Mouse (Mus musculus) ZHBTc4 (cell line): Measurements from ENCODE around the gene Dpy19l3.

Experiments used
- DNase-seq: peaks from one replicate; pipeline ENCODE4 v3.0.0-alpha.2; 2011; ENCODE audit warnings: low read depth, low spot score

Dpy19l3 gene

GRCm38 (mm10) chr7:35688781-35689349 is 65.4 kb downstream of the Dpy19l3 start:
- DNase-seq, result no peak

- DNase-seq, result no peak
Observed at GRCm38 (mm10) chr7:35688276-35688675, 66.0 kb downstream of the Dpy19l3 start.

- peak; percentile 83 for DNase-seq
Observed at GRCm38 (mm10) chr7:35687229-35687628, 67.0 kb downstream of the Dpy19l3 start.

- DNase-seq, result peak; percentile 74
Observed at GRCm38 (mm10) chr7:35686756-35687155, 67.5 kb downstream of the Dpy19l3 start.

GRCm38 (mm10) chr7:35686216-35686615 is 68.0 kb downstream of the Dpy19l3 start:
- no peak for DNase-seq

- DNase-seq, result no peak
Observed at GRCm38 (mm10) chr7:35683409-35684122, 70.7 kb downstream of the Dpy19l3 start.

GRCm38 (mm10) chr7:35681559-35681958 is 72.7 kb downstream of the Dpy19l3 start:
- peak; percentile 63 for DNase-seq

GRCm38 (mm10) chr7:35678976-35679375 is 75.3 kb downstream of the Dpy19l3 start:
- peak; percentile 71 for DNase-seq

- peak; percentile 43 for DNase-seq
Observed at GRCm38 (mm10) chr7:35668066-35669041, 85.9 kb downstream of the Dpy19l3 start.

- no peak for DNase-seq
Observed at GRCm38 (mm10) chr7:35663790-35664376, 90.4 kb downstream of the Dpy19l3 start.

- DNase-seq, result peak; percentile 80
Observed at GRCm38 (mm10) chr7:35659173-35659572, 95.1 kb downstream of the Dpy19l3 start.

GRCm38 (mm10) chr7:35657829-35658228 is 96.4 kb downstream of the Dpy19l3 start:
- no peak for DNase-seq

GRCm38 (mm10) chr7:35651583-35652270 is 102.5 kb downstream of the Dpy19l3 start:
- peak; percentile 78 for DNase-seq

- DNase-seq, result no peak
Observed at GRCm38 (mm10) chr7:35650716-35651410, 103.4 kb downstream of the Dpy19l3 start.

- DNase-seq, result peak; percentile 87
Observed at GRCm38 (mm10) chr7:35649071-35649470, 105.2 kb downstream of the Dpy19l3 start.

GRCm38 (mm10) chr7:35648239-35649069 is 105.8 kb downstream of the Dpy19l3 start:
- DNase-seq, result peak; percentile 33

GRCm38 (mm10) chr7:35647101-35647698 is 107.1 kb downstream of the Dpy19l3 start, which contains the start of gene Pdcd5:
Pdcd5 (minus strand) TSS chr7:35647521.
- peak; percentile 98 for DNase-seq

- peak; percentile 56 for DNase-seq
Observed at GRCm38 (mm10) chr7:35646317-35647081, 107.8 kb downstream of the Dpy19l3 start.
